Mouse (Mus musculus) heart, postnatal 0 days (tissue): Measurements from ENCODE around the gene Scaf11.

Source experiments
- CTCF ChIP-seq: IDR thresholded peaks from 2 replicates; pipeline ENCODE4 v1.5.1; 2016; ENCODE audit warnings: antibody characterized with exemption, control low read depth, low read depth
- EP300 ChIP-seq: IDR thresholded peaks from 2 replicates; pipeline ENCODE4 v1.6.1; 2016; ENCODE audit warnings: antibody characterized with exemption, low read depth

DNA sequence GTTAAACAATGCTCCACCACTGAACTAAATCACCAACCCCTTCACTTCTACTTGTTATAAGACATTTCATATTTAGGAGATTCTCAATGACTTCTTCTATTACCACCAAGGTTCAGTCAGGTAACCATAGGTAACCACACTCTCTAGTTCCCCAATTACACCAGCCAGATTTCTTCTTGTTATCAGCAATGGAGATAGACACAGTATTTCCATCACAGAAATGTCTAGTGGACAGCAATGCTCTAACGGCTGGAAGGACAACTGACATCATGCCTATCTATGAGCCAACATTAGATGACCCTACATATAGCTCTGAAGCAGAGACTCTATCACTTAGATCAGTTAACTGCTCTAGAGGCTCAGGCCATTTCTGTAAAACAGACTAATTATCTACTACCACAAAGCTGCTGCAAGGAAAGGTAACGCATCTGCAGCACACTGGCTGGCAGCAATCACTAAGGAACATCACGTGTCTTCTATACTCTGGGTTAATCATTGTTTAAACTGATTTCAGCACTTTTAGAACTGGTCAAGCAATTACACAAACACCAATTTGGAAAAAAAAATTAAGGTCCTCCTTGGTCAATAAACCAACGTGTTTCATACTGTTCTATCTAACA, 4.9 kb downstream of the Scaf11 start:
- TF ChIP-seq CTCF: no peak
- TF ChIP-seq EP300: no peak
